Mouse (Mus musculus) small intestine, adult 2 months (tissue): ENCODE measurements at regions not wholly inside any gene's neighbourhood (a gene's known extent, or its start where the extent isn't known, plus 50 kb on each side); places are given as distances from the start of the nearest gene placed in this dataset.

ENCODE experiments used
- CTCF ChIP-seq: fragments of 200-500 bp; IDR thresholded peaks from 2 replicates; pipeline ENCODE4 v1.5.1; 2012; ENCODE audit warnings: low read depth, mild to moderate bottlenecking, control low read depth, inconsistent platforms, low read length, moderate library complexity, mixed read lengths; ENCODE audit not compliant: insufficient replicate concordance, insufficient read length; ENCODE audit errors: extremely low read depth
- POLR2A ChIP-seq: fragments of 200-500 bp; IDR thresholded peaks from 2 replicates; pipeline ENCODE4 v1.6.1; 2012; ENCODE audit warnings: low read depth, mild to moderate bottlenecking, control low read depth, inconsistent platforms, low read length, moderate library complexity

GRCm38 (mm10) chr1:57096248-57096600 lies 117.8 kb upstream of the Satb2 start:
- TF ChIP-seq POLR2A (no peak), CTCF (no peak)
